Mouse (Mus musculus) embryonic facial prominence, embryonic 14.5 days (tissue): ENCODE results near the gene Ablim2. TPM values are rescaled to one million over a fixed set of nuclear protein-coding genes. Genes with fewer than 3 reads are reported as not detected.
A peak's percentile ranks its signal among the peaks of the same experiment; 100 is the strongest.

Source experiments
- ATAC-seq: fragments of 200-750 bp; cut with Nextera tagmentation; 2 replicates; pipeline ENCODE4 v1.8.0; 2017; ENCODE audit warnings: low read depth, moderate number of reproducible peaks, moderate TSS enrichment
- DNase-seq: peaks from one replicate; pipeline ENCODE4 v3.0.0-alpha.2; 2015; ENCODE audit warnings: low spot score
- H3K27ac ChIP-seq: fragments of 300-500 bp; sonication (generic); replicated peaks from 2 replicates; pipeline ENCODE4 v1.5.1; 2014; ENCODE audit warnings: low read depth, mild to moderate bottlenecking, low read length, moderate library complexity
- H3K27me3 ChIP-seq: fragments of 300-500 bp; sonication (generic); replicated peaks from 2 replicates; pipeline ENCODE4 v1.6.1; 2014; ENCODE audit warnings: low read length; ENCODE audit not compliant: control insufficient read depth, insufficient read depth
- H3K36me3 ChIP-seq: fragments of 300-500 bp; sonication (generic); 2 replicates; pipeline ENCODE4 v1.6.1; 2014; ENCODE audit warnings: low read length, mixed read lengths; ENCODE audit not compliant: control insufficient read depth, insufficient read depth
- H3K4me1 ChIP-seq: fragments of 300-500 bp; sonication (generic); 2 replicates; pipeline ENCODE4 v1.6.1; 2014; ENCODE audit warnings: antibody characterized with exemption, low read length; ENCODE audit not compliant: control insufficient read depth, insufficient read depth
- H3K4me2 ChIP-seq: fragments of 300-500 bp; sonication (generic); 2 replicates; pipeline ENCODE4 v1.6.1; 2014; ENCODE audit warnings: low read depth, mild to moderate bottlenecking, low read length, moderate library complexity, mixed read lengths
- H3K4me3 ChIP-seq: fragments of 300-500 bp; sonication (generic); 2 replicates; pipeline ENCODE4 v1.5.1; 2014; ENCODE audit warnings: low read depth, mild to moderate bottlenecking, low read length
- H3K9ac ChIP-seq: fragments of 300-500 bp; sonication (generic); 2 replicates; pipeline ENCODE4 v1.6.1; 2014; ENCODE audit warnings: low read depth, mild to moderate bottlenecking, low read length, moderate library complexity, mixed read lengths
- H3K9me3 ChIP-seq: fragments of 300-500 bp; sonication (generic); 2 replicates; pipeline ENCODE4 v1.6.1; 2016; ENCODE audit warnings: low read length; ENCODE audit not compliant: control insufficient read depth
- WGBS: fragments of 180-500 bp; shearing (Covaris S2); extraction: QIAGEN DNeasy Blood & Tissue Kit; methylation state at CpG from one replicate; pipeline ENCODE4 v1.1.7; 2014; 5-methylcytosine and 5-hydroxymethylcytosine counted together
- polyA plus RNA-seq: library from polyadenylated mRNA; unstranded; fragments of >200 nt; fragmentation: Nextera tagmentation; extraction: Ambion mirVana; gene quantifications from 2 replicates; pipeline ENCODE4 v1.2.1, GENCODE M21; 2014

Gene Ablim2
- polyA plus RNA-seq, 1 experiment from 2014 or later: 5.4 TPM

DNA sequence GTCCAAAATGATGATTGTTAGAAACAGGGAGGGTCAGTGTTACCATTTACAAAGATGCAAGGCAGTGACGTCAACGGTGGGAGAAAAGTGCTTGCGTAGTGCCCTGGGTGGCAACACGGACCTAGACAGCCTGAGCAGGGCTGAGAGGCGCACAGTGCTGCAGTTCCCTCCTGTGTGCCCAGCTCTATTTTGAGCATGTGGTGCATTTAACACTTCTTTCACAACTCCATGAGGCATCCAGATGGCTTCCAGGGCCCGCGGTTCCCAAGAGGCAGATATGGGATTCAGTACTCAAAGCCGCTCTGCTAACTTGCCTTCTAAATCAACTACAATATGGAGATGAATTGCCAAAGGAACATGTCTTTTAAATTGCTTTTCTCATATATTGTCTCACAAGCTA lies 121.5 kb downstream of the Ablim2 start:
- Histone ChIP-seq H3K4me3 (no peak overlapping the region), H3K36me3 (no peaks in the 10 kb centered on the region), H3K9me3 (no peaks in the 10 kb centered on the region), H3K4me2 (no peak overlapping the region), H3K27me3 (no peaks in the 10 kb centered on the region), H3K4me1 (no peaks in the 10 kb centered on the region), H3K9ac (no peak overlapping the region), H3K27ac (no peak overlapping the region)
- 86% methylated on average over 8 of the region's 8 CpGs for WGBS
- peak; percentile 37 for DNase-seq
- 0 out of 2 replicates have a peak, but pooled peaks have one; percentile 54 for ATAC-seq

DNA sequence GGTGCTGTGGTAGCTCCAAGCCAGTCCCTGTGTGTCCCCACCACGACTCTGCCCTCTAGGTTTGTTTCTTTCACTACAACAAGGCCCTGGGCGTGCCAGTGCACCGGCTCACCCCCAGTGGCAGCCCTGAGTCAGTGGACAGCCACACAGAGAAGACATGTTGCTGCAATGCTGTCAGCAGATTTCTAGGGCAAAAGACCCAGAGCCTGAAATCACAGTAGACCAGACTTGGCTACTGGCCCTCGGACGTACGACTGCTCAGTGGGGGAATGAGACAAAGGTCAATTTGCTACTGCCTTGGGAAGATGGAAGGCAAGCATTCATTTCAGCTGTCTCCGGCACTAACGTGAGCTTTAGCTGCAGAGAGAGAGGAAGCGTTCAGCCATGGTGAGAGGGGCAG lies 124.7 kb downstream of the Ablim2 start:
- WGBS: 52% methylated on average over 9 of the region's 9 CpGs
- Histone ChIP-seq H3K27me3 (no peaks in the 10 kb centered on the region), H3K9ac (no peak overlapping the region), H3K4me2 (no peak overlapping the region), H3K4me3 (no peak overlapping the region), H3K9me3 (no peaks in the 10 kb centered on the region), H3K27ac (no peak overlapping the region), H3K36me3 (no peaks in the 10 kb centered on the region), H3K4me1 (no peaks in the 10 kb centered on the region)
- DNase-seq (no peak), ATAC-seq (no peak)

DNA sequence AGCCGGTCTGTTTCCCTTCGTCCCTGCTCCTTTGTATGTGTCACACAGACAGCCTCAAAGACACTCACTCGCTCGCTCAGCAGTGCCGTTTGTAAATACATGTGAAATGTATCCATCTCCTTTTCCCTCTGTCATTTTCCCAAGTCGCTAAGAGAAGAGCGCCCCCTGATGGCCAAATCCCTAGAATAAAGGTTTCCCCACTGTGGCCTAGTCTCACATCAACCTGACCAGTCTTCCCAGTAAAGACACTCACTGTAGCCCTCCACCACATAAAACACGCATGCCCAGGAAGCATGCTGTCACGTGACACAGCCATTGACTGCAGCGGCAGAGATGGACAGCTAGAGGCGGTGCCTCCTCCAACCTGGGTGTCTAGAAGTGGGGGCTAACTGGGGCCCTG lies 126.6 kb downstream of the Ablim2 start:
- 0 out of 2 replicates have a peak overlapping the region, but pooled peaks have one; percentile 2 for H3K4me2 ChIP-seq
- no peak overlapping the region for H3K4me3 ChIP-seq
- no peak overlapping the region for H3K27ac ChIP-seq
- ATAC-seq (no peak), DNase-seq (no peak)
- H3K9ac ChIP-seq: no peak overlapping the region
- no peaks in the 10 kb centered on the region for H3K4me1 ChIP-seq
- no peaks in the 10 kb centered on the region for H3K9me3 ChIP-seq
- 36% methylated on average over 11 of the region's 11 CpGs for WGBS
- no peaks in the 10 kb centered on the region for H3K27me3 ChIP-seq
- no peaks in the 10 kb centered on the region for H3K36me3 ChIP-seq

DNA sequence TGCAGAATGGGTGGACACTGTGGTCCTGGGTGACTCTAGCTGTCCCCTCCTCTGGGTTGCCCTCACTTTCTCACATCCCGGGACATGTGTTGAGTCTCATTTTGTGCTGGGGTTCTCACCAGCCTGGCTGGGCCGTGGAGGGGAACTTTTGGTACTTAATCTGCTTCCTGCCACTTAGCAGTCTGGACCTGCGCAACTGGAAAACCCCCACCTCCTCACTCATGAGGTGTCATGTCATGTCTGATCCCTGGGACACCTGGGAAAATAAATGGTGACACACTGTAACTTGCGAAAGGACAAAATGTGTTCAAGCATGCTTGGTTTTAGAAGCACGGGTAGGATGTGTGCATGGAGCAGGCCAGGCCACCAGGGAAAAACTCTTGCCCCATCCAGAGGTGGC lies 127.0 kb downstream of the Ablim2 start:
- 80% methylated on average over 5 of the region's 5 CpGs for WGBS
- ATAC-seq (no peak), DNase-seq (no peak)
- no peaks in the 10 kb centered on the region for H3K27me3 ChIP-seq
- H3K27ac ChIP-seq: no peak overlapping the region
- H3K9me3 ChIP-seq: no peaks in the 10 kb centered on the region
- H3K4me2 ChIP-seq: no peak overlapping the region
- no peak overlapping the region for H3K9ac ChIP-seq
- no peak overlapping the region for H3K4me3 ChIP-seq
- no peaks in the 10 kb centered on the region for H3K36me3 ChIP-seq
- no peaks in the 10 kb centered on the region for H3K4me1 ChIP-seq

- DNase-seq (peak; percentile 47), ATAC-seq (no peak)
Observed at GRCm38 (mm10) chr5:35888959-35889358, 131.3 kb downstream of the Ablim2 start.

DNA sequence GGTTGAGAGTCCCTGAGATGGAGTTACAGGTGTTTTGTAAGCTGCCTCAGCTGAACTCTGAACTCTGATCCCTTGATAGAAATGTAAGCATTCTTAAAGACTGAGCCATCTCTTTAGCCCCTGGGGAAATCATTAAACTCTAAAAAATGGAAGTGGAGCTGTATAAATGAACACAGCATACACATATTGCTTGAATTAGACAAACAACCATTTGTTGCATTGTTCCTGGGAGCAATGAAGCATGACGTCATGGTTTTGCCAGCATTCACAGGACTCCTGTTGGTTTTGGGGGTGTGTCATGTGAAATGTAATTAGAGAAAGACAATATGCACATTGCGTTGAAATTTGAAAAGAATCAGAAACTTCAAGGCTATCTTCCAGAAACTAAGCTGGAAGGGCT lies 132.0 kb downstream of the Ablim2 start:
- Histone ChIP-seq H3K4me1 (0 out of 2 replicates have a peak, but pooled peaks cover 5% of the 10 kb centered on the region), H3K36me3 (no peaks in the 10 kb centered on the region), H3K4me2 (no peak overlapping the region), H3K4me3 (no peak overlapping the region), H3K27ac (no peak overlapping the region), H3K9me3 (no peaks in the 10 kb centered on the region), H3K27me3 (no peaks in the 10 kb centered on the region), H3K9ac (no peak overlapping the region)
- DNase-seq (peak; percentile 70), ATAC-seq (no peak)
- 43% methylated on average over 2 of the region's 2 CpGs for WGBS

More at GRCm38 (mm10) chr5:35888959-35889358, 131.3 kb downstream of the Ablim2 start:
- 0 out of 2 replicates have a peak, but pooled peaks cover 5% of the 10 kb centered on the region for H3K4me1 ChIP-seq
- H3K27me3 ChIP-seq: no peaks in the 10 kb centered on the region
- H3K4me2 ChIP-seq: no peak overlapping the region
- no peaks in the 10 kb centered on the region for H3K9me3 ChIP-seq
- 58% methylated on average over 9 of the region's 9 CpGs for WGBS
- no peak overlapping the region for H3K9ac ChIP-seq
- no peaks in the 10 kb centered on the region for H3K36me3 ChIP-seq
- no peak overlapping the region for H3K4me3 ChIP-seq
- no peak overlapping the region for H3K27ac ChIP-seq

GRCm38 (mm10) chr5:35890985-35891730 lies 133.5 kb downstream of the Ablim2 start:
- no peak for ATAC-seq
- no peak overlapping the region for H3K27ac ChIP-seq
- no peak for DNase-seq
- H3K4me1 ChIP-seq: peaks cover 20% of the 10 kb centered on the region
- H3K4me2 ChIP-seq: no peak overlapping the region
- no peaks in the 10 kb centered on the region for H3K9me3 ChIP-seq
- H3K36me3 ChIP-seq: no peaks in the 10 kb centered on the region
- no peaks in the 10 kb centered on the region for H3K27me3 ChIP-seq
- no peak overlapping the region for H3K9ac ChIP-seq
- H3K4me3 ChIP-seq: no peak overlapping the region
- WGBS: 87% methylated on average over 13 of the region's 13 CpGs

- no peak for DNase-seq
- WGBS: 79% methylated on average over 3 of the region's 3 CpGs
Observed at GRCm38 (mm10) chr5:35892363-35892762, 134.7 kb downstream of the Ablim2 start.

More at GRCm38 (mm10) chr5:35892363-35892762, 134.7 kb downstream of the Ablim2 start:
- Histone ChIP-seq H3K36me3 (no peaks in the 10 kb centered on the region), H3K4me1 (peaks cover 25% of the 10 kb centered on the region), H3K4me2 (0 out of 2 replicates have a peak overlapping the region, but pooled peaks have one; percentile 71), H3K4me3 (no peak overlapping the region), H3K9ac (no peak overlapping the region; the same call in 1 of the 2 replicates), H3K27ac (no peak overlapping the region), H3K9me3 (no peaks in the 10 kb centered on the region), H3K27me3 (no peaks in the 10 kb centered on the region)
- no peak for ATAC-seq
